Mouse (Mus musculus) stomach, postnatal 0 days (tissue): ENCODE results near the gene Mia3.

Experiments used
- CTCF ChIP-seq: IDR thresholded peaks from 2 replicates; pipeline ENCODE4 v1.5.1; 2016; ENCODE audit warnings: antibody characterized with exemption, low read depth, mild to moderate bottlenecking, moderate library complexity
- EP300 ChIP-seq: optimal IDR thresholded peaks from 2 replicates; pipeline ENCODE3; 2016; ENCODE audit warnings: antibody characterized with exemption

- TF ChIP-seq CTCF (no peak), EP300 (no peak)
These were observed 44.9 kb upstream of the Mia3 start for GRCm38 (mm10) chr1:183414081-183414727.
